Mouse (Mus musculus): Measurements from ENCODE around the gene Erich3.
"Not testable (repeated sequence)": the region's sequence is repeated elsewhere in the genome, so short reads cannot be mapped to it uniquely, and the experiment has no call there.

The Erich3 gene

DNA sequence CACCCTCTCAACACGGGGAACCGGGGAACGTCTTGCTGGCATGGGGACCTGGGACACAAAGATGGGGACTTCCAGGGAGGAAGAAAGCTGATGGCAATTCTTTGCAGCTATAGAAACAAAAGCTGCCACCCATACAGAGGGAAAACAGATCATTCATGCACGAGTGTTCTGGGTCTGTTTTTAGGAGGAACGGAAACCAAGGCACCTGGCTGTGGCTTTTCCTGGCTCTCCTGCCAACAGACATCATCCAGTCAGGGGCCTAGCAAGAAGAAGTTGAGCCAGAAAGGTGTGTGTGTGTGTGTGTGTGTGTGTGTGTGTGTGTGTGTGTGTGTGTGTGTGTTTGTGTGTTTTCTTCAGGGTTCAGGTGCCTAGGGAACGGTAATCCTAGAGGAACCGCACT, at the start of gene Erich3:
Gene Erich3 (plus strand): TSS at position 315 of the 400 bp plus-strand sequence.
- no peak for DNase-seq (ENCODE audit: low read depth, low spot score)

DNA sequence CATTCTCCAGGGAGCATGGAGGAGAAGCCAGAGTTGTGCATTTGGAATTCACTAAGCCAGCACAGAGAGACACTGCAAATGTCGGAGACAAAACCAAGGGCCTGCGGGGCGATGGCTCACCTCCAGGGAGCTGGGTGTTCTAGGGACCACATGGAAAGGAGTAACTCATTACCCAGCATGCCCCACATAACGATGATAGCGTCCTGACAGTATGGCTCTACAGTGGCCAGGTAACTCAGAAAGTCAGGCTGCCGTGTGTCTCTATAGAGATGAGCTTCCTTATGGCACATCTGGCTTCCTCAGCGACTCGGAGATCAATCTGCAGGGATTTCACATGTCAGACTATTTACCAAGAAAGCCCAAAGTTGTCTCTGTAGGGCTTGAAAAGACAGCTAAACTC, 48.9 kb upstream of the Erich3 start:
- no peak for DNase-seq (ENCODE audit: low read depth, low spot score)

DNA sequence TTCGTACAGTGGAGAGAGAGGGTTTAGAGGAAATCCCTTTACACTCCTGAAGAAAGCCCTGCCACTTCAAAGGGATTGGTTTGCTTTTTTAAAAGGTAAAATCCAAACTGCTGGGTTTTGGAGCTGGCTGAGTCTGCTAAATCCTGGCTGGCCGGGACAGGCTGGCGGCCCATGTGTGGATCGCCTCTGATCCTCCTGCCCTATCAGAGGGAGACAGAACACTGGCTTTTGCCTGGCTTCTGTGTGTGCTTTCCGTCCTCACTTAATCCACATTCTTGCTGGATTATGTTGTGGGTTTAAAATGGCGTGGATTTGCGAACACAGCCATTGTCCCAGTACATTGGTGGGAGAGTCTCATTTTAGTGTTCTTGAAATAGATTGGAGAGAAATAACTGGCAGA, 48.4 kb upstream of the Erich3 start:
- no peak for DNase-seq (ENCODE audit: low read depth, low spot score)

DNA sequence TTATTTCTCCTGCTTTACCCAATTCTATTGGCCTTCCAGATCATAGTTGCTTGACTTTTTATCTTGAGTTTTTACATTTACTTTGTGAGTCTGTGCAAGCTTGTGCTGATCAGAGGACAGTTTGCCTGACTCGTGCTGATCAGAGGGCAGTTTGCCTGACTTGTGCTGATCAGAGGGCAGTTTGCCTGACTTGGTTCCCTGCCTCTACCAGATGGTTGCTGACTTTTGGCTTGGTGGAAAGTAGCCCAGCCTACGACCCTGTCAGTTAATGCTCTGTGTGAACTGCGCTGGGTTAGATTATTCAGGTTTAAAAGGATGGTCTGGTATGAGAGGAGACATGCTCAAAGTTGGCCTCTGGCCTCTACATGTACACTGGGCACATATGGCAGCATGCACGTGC, 47.6 kb upstream of the Erich3 start:
- DNase-seq (ENCODE audit: low read depth, low spot score), result no peak

DNA sequence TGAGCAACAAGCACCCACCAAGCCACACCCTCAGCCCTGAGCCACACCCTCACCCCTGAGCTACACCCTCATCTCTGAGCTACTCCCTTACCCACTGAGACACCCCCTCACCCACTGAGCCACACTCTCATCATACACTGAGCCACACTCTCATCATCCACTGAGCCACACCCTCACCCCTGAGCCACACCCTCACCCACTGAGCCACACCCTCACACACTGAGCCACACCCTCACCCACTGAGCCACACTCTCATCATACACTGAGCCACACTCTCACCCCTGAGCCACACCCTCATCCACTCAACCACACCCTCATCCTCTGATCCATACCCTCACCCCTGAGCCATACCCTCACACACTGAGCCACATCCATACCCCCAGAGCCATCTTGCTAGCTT, 35.4 kb upstream of the Erich3 start:
- DNase-seq (ENCODE audit: low read depth, low spot score), result no peak

DNA sequence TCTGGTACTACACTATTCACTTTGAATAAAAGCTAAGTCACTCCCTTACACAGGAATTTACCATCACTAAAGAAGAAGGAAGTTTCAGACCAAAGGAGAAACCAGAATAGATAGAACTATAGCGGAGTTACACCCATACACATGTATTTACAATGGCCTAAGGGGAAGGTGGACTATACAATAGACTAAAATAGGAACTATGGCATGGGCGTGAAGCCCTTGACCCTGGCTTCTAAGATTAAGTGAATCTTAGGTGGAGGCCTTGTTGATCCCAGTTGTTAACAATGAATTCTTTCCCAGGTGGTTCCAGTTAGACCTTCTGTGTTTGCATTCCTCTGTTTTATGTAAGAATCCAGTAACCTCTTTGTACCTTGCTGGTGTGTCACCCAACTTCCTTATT, 32.4 kb upstream of the Erich3 start:
- not testable (repeated sequence) for DNase-seq (ENCODE audit: low read depth, low spot score)

DNA sequence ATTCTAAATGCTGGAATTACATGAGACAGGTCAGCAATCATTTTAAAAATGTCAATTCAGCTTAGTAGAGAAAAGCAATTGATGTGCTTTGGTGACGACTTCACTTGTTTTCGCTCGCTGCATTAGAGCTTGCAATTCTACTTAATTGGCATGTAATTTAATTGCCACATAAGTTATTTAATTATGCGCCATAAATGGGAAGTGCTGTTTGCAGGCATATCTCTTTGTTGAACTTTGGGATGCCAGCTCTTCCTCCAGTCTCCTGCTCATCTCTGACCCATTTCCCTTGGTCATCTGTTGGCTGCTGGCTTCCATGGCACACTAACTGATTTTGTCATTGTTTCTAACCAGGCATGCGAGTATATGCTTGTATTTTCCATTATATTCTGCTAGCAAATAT, 30.6 kb upstream of the Erich3 start:
- DNase-seq (ENCODE audit: low read depth, low spot score), result no peak

DNA sequence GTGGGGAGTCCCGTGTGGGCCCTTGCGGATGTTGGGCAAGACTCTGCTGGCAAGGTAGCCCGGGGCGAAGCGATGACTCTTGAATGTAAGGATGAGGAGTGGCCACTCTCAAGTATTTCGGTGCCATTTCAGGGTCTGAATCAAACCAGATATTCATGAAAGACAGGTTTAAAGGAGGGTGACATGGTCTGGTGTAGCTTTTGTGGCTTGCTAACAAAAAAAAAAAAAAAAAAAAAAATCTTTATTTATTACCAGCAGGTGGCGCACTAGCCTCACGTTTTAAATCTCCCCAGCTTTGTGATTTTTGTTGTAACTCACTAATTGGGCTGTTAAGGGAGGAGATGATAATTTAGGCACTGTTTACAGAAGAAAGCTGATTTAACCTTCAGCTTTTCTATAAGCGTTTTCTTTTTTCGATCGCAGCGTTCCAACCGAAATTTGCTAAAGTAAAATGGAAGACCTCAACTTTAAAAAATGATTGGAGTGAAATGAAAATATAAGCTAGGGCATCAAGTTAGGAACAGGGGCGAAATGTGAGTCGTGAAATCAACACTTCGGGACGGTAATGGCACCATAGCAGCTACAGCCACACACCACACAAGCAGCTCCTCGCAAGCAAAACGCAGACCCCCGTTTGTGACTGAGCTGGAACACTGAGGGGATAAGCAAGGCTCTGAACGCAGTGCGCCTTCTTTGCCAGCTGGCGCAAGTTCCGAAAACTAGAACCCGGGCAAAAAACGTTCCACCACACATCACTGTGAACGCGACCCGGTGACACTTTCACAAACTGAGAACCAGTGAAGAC, 16.8 kb upstream of the Erich3 start:
- no peak for DNase-seq (ENCODE audit: low read depth, low spot score)

DNA sequence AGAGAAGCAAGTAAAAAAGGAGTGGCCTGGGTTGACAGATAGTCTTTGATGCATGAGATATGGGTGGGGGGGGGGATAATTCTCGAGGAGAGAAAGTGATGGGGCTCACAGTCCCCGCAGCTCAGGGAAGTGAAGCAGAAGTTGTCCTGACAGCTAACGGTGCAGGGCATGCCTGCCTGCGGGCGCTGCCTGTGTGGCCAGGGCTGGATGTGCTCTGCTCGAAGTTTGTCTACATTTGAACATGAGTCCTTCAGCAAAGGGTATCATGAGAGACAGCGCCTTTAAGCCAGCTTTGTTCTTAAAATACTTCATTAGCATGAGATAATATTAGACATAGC, 16.2 kb upstream of the Erich3 start:
- DNase-seq (ENCODE audit: low read depth, low spot score), result no peak

DNA sequence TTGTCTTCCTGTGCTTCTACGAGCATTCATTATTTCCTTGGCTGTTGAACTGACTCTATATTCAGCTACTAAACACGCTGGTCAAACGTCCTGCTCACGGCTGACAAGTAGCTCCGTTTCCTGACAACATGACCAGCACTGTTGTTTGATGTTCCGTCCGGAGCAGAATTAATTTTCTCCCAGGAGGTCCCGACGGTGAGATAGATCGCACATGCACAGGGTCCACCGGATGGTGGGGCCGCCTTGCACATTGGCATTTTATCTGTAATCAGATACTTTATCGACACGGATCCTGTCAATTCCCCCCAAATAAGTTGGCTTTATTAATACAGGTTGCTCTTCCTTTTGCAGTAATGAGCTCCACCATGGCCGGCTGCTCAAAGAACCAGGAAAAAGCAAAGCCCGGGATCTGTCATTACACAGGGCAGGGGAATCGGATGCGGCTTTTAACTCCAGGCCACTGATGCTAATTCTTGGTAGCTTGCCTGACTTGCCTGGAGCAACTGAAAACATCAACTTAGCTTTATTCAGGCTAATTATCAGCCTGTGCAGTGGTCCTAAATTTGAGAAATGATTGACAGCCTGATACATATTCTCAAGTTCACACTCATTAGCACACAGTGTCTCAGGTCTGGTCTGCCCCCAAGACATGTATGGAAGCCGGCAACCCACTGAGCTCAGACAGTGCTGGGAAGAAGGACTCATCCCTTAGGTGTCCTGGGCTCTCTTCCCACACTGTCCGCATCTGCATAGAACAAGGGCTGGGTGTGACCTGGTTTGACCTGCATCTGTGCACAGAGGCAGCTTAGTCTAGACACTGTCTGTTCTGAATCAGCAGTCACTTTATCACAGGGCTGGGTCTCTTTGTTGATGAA, 14.0 kb upstream of the Erich3 start:
- no peak for DNase-seq (ENCODE audit: low read depth, low spot score)

DNA sequence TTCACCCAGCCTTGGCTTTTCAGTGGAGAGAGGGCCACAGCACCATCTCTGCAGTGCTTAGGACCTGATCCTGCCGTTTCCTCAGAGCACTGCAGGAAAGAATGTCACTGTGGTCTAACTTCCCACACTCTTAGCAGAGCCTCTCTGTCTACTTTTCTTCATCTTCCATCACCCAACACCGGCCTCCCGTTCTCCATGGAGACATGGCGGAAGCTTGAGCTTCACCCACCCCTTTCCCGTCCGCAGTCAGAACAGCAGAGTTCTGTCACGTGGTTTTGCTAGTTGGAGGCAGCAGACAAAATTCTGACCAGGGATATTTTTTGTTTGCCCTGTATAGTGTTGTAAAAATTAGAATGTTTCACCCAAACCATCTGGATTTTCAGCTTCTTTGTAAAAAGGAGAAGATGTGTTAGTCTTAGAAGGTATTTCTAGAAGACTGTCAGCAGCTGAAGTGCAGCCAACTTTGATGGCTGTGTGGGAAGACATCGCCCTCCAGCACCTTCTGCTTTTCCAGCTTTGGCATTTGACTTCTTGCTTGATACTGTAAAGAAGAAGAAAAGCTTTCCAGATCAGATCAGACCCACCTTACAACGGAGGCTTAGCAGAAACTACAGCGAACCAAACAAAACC, 12.4 kb upstream of the Erich3 start:
- no peak for DNase-seq (ENCODE audit: low read depth, low spot score)

DNA sequence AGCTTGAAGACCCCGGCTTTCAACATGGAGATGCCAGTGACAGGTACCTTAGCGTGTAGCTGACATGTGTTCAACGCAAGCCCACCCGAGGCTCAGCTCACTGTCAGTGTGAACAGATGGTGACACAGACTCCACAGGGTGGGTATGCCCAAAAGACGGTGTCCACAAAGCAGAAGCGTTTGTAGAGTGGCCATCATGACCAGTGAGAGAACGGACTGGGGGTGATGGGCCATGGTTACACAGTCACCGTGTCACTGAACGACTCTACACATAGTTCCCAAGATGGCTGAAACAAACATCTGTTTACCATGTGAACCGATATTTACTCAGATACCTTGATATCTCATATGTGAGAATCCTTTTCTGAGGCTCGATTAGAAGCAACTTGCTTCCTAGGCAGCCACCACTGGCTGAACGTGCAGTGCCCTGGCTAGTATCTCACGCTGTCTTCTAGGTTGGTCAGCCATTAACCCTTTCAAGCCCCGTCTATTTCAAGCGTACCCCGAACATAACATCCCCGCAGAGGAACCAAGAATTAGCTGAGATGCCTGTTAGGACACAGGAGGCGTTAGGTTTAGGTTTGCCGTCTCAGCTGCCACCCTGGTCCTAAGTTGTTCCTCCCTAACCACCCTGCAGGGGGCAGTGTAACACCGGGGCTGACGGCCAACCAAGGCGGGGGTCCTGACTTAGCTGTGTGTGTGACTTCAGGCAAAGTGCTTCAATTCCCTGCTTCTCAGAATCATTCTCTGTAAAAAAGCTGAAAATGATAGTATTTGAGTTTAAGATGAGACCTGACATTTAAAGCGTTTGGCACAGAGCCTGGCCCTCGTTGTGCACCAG, 10.9 kb upstream of the Erich3 start:
- peak; percentile 71 for DNase-seq (ENCODE audit: low read depth, low spot score)

DNA sequence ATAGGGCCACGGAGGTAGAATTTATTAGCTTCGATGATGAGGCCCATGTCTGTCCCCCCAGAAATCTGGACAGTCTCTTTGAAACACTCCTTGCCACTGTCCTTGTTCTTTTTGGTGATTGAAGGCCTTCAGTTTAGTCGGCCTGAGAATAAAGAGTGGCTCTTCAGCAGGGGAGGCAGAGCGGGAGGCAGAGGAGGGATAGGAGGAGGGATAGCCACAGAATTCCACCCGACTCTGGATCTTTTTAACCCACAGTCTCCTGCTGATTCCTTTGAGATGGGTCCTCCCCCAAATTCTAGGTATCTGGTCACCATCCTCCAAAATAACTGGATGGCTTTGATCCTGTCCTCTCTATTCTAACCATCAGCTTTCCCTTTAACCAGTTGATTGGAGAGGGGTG, 10.2 kb upstream of the Erich3 start:
- no peak for DNase-seq (ENCODE audit: low read depth, low spot score)

DNA sequence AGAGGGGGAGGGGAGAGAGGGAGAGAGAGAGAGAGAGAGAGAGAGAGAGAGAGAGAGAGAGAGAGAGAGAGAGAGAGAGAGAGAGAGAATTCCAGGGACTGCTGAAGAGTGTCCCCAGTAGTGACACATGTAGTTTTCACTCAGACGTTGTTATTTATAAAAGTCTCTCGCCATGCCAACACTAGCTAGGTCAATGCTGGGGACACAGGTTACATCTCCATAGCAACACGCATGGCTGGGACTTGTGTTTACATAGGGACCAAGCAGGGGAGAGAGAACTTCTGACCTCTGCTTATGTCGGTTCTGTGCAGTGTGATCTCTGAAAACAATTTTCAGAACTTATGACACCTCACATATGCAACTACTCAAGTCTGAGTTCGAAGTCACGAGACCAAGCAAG, 9.4 kb upstream of the Erich3 start:
- DNase-seq (ENCODE audit: low read depth, low spot score), result no peak

DNA sequence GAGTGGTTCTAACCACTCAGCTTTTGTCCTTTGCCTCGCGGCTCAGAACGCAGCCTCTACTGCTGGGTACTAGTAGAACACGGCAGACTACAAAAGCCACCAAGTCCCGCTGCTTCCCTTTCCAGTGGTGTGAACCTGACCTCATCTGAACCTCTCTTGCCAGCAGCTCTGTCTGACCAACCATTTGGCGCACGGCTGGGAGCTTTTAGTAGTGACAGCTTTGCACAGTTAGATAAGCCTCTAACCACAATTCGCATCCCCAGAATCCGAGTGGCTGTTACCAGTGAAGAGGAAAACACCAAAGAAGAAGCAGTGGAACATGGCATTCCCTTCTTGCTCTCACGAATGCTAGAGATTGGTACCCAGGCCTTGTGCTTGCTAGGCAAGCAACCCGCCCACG, 8.8 kb upstream of the Erich3 start:
- no peak for DNase-seq (ENCODE audit: low read depth, low spot score)

DNA sequence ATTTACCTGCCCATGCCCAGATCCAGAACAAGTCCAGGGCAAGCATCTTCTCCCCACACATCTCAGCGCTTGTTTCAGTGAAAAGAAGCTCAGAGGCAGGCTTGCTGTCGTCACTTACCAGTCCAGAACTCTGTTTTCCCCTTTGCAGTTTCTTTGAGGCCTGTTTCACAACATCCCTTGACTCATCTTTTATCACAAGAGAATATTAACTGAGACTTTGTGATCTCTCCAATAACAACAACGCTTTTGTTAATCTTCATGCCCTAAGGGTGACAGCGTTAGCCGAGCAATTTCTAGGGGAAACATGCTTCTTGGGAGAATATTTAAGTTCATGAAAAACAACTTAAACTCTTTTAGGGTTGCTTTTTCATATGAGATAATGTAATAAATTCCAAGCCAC, 7.9 kb upstream of the Erich3 start:
- no peak for DNase-seq (ENCODE audit: low read depth, low spot score)

DNA sequence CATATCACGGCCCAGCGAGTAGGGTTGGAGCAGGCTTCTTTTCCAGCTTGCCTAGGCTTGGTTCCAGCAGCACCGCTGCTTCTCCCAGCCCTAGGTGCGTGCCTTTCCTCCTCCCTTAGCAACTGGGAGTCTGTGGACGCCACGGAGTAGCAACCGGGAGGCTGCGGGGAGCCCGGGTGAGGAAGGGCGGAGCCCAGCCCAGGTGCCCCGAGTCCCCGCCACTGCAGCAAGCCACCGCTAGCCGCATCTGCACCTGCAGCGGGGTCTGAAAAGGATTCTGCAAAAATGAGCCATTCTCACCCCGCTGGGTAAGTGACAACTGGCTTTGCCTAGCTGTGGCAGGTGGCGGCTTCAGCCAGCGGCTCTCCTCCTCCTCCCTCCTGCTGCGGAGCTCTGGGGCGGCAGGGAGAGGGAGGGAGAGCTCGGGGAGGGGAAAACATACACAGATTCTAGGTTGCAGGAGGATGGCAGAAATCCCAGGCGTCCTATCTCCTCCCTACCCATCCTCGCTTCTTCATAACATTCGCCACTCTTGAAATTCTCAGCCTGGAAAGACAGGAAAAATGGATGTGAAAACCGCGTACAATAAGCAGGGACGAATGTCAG, 420 bp downstream of the Erich3 start:
- no peak for DNase-seq (ENCODE audit: low read depth, low spot score)

DNA sequence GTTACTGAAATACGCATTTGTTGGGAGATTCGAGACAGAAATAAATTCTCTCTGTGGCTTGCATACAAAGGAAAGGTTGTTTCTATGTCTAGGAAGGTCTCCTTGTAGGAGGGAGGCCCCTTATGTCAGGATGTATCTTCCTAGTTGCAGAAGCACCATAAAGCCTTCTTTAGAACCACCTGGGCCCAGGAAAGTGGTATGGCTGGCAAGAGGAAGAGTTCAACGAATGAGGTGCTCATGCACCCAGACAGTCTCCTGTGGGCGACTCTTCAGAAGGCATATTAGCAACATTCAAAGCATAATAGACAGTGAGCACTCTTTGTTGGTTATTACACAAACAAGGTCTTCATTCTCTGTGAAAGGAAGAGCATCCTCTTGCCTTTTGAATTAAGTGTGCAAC, 977 bp downstream of the Erich3 start:
- DNase-seq (ENCODE audit: low read depth, low spot score), result no peak

DNA sequence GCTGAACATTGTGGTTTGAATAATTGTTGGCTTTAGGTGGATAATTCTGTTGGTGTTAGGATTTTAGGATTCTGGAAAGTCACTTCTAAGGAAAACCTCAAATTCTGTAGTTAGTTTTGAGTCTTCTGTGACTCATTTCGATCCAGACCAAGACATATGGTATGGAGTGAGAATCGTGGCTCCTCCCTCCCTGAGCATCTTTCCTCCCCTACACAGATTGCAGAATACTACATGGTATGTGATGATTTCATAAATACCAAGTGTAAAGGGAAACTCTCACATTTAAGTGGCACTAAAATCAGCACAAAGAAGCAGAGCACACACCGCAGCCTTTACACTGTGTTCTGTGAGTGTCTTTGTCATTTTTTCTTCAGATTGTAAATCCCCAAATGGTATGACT, 4.8 kb downstream of the Erich3 start:
- no peak for DNase-seq (ENCODE audit: low read depth, low spot score)

DNA sequence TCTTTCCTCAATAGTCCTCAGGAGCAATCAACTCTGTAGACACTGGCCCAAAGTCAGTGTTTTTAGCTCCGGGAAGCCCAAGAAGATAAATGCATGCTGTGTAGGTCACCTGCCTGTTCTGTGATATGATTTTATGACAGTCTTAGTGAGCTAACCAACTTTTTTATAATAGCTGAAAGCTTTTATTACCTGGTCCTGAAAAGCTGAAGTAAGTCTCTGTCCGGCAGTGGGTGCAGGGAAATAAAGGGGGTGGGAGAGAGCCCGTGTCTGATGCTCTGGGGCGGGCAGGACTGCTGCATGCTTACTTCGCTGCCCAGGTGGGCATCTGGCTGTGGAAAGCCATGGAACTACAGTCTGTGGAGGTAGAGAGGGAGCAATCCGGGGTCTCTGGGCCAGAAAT, 6.9 kb downstream of the Erich3 start:
- DNase-seq (ENCODE audit: low read depth, low spot score), result no peak

DNA sequence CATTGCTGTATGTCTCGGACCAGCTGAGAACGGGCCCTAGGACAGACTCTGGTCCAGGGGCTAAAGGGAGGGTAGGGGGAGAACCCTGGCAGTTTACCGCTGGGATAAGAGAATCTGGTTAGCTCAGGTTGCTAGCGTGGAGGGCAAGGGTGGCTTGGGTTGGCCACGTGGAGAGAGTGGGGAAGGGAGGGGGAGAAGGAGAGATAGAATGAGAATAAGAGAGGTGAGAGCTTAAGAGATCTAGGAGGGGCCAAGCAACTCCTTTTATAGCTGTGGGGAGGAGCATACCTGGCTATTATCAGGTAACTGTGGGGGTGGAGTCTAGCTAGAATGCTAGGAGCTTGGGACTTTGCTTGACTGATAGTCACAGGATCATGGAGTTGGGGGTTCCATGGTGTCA, 7.4 kb downstream of the Erich3 start:
- no peak for DNase-seq (ENCODE audit: low read depth, low spot score)
